Mouse (Mus musculus): ENCODE results near the gene Macrod2.
"Not testable (repeated sequence)": the region's sequence is repeated elsewhere in the genome, so short reads cannot be mapped to it uniquely, and the experiment has no call there.

The Macrod2 gene

DNA sequence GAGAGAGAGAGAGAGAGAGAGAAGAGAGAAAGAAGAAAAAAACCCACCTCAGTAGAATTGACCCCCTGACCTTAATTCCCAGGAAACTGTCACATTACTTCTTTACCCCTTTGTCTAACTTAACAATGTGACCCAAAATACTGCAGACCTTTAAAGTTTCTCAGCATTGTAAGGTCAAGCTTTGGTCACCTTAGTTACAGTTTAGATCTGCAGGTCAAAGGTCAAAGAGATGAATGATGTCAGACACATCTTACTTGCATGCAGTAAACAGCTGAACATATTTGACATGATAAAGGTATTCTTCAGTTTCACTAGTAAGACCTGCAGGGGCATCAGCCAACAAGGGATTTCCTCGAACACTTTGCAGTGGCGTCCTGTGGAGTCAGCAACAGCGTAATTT is 309.0 kb downstream of the Macrod2 start:
- no peak for DNase-seq

DNA sequence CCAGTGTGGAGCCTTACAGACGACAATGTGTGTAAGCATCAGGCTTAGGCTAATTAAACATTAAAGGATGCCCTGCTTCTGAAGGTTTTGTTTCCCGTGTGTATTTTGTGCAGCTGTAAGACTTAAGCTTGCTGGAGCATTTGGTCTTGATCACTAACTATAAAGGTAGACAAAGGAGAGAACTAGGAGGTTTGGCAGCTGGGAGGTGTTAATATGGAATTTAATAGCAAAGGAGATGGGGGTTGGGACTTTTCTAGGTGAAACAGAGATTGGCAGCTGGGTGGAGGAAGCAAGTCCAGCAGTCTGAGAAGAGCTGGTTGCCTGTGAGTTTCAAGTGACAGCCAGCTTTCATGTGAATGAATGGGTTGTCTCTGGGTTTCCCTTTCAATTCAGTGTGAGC is 310.2 kb downstream of the Macrod2 start:
- DNase-seq, result no peak

DNA sequence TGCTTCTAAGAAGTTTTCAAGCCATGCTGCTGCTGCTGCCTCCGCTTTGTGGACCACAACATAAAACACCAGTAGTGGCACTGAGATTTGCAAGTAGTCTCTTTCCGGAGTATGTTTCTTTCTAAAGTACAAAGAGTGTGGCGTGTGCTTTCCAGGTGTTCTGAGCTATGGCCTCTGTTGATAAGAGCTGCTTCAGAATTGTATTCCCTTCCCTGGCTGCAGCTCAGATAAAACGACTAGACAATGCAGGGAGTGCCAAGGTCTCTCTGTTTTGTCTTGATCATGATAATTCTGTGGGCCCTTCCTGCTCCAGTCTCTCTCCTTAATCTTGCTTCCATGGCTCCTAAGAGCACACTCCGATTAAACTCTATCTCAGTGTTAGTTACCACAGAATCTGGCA is 312.4 kb downstream of the Macrod2 start:
- DNase-seq, result no peak

DNA sequence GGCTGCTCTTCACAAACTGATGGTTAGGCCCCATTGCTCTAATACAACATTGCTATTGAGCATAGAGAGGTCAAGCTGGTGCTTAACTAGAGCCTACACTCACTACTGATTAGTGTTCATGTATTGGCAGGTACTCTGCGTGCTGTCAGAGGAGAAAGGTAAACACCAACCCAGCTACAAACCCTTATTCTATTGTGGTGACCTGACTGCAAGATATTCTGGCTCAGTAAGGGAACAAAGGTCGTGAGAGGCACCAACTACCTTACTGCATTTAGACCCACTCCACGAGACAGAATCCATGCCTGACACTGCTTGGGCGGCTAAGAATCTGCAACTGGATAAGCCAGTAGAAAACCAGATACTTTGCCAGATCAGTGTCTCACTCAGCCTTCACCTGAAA is 320.7 kb downstream of the Macrod2 start:
- DNase-seq, result no peak

DNA sequence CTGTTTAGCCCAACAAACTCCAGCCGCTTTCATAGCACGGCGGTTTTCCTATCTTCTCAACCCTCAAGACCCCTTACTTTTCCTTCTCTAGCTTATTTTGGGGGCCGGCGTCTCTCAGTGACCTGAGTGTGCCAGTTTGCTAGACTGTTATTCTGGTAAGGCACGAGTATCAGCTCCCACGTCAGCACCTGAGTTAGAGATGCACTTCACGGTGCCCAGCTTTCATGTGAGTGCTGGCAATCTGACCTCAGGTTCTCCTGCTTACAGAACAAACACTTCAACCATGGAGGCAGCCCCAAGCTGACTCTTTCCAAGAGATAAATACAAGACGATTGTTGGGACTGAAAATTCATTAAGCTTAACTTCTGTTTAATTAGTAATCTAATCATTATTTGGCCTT is 322.3 kb downstream of the Macrod2 start:
- no peak for DNase-seq

DNA sequence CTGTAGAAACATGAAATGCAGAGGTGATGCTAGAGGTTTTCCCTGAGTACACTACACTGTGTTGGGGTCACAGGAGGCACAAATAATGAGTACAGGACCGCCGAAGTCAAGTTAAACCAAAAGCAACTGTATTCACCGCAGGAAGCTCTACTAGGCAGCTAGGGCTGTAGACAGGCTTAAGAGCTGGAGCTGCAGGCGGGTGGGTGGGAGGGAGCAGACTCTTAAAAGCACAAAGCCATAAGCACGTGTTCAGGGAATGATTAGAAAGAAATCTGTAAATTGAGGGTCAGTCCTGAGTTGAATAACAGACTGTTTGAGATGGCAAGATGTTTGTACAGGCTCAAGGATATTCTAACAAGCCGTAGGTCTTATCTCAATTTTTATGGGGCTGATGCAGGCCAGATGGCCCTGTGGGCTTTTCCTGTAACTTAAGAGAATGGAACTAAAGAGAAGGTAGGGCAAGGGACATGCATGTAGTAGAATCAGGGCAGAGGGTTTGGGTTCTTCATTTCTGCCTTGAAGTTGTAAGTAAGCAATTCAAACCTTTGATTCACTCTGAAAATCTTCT is 337.6 kb downstream of the Macrod2 start:
- no peak for DNase-seq

DNA sequence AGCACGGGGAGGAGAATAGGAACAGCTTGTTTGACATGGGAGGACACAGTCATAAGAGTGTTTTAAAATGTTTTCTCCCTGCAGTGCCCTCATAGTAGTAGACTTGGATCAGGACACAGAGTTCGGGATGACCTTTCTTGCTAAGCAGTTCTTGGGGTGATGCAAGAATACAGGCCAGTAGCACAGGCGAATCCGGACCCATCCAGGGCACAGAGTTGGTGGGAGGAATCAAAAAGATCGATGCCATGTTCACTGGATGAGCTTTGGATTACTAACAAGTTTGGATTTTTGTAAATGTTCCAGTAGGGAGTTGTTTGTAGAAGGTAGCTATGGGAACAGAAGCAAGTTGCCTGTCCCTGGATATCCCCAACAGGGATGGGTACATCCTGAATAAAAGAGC is 345.4 kb downstream of the Macrod2 start:
- no peak for DNase-seq

DNA sequence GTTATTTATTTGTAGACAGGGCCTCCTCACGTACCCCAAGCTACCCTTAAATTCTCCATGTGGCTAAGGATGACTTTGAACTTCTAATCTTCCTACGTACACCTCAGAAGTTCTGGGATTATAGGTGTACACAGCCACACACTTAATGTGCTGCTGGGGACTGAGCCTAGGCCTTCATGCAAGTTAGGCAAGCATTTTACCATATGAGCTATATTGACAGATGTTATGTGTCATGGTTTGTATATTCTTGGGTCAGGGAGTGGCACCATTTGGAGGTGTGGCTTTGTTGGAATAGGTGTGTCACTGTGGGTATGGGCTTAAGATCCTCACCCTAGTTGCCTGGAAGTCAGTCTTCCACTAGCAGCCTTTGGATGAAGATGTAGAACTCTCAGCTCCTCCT is 347.8 kb downstream of the Macrod2 start:
- not testable (repeated sequence) for DNase-seq

DNA sequence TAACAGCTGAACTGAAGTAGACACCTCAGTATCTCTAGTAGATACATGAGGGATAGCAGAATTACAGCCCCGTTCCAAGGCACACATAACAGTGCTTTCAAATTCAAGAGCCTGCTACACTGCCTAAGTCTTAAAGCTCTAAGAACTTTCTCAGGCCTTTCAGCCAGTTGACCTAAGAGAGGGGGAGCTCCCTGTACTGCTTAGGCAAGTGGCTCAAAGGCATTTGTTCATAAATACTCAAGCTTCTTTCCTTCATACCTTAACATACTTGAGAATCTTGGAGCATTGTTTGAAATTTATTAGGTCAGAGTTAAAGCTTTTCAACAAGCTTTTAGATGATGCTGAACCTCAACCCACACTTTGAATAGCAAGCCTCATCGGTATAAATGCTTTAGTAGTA is 363.8 kb downstream of the Macrod2 start:
- no peak for DNase-seq

DNA sequence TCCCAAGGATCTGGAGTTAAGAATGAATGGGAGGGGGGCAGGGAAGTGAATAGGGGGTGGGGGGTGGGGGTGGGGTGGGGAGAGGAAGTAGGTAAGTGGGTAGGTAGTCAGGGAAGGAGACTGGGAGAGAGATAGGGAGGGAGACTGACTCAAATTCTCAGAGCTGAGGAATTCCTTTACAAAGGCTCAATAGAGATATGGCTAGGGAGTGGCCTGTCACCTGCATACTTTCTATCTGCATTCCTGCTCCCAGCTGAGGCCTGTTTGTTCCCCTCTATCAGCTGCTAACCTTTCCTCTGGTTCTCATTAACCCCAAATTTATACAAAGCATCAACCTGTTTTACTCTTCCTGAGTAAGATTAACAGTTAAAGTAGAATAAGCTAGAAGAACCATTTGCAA is 364.6 kb downstream of the Macrod2 start:
- no peak for DNase-seq

DNA sequence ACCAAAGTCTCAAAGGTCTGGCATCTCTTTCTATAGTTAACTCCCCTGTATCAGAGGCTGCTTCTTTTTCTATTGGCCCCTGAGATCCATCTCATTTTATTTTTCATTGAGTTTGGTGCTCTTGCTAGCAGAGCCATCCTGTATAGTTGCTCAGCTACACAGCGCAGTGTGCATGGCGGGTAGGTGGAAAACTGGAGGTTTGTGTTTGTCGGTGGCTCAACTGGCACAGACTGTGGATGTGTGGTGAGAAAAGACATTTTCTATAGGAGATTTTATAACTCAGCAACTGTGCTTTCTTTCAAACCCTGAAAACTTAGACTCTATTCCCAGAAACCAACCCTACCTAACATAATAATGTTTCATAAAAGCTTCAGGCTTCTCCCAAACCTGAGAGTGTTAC is 365.0 kb downstream of the Macrod2 start:
- DNase-seq, result no peak

DNA sequence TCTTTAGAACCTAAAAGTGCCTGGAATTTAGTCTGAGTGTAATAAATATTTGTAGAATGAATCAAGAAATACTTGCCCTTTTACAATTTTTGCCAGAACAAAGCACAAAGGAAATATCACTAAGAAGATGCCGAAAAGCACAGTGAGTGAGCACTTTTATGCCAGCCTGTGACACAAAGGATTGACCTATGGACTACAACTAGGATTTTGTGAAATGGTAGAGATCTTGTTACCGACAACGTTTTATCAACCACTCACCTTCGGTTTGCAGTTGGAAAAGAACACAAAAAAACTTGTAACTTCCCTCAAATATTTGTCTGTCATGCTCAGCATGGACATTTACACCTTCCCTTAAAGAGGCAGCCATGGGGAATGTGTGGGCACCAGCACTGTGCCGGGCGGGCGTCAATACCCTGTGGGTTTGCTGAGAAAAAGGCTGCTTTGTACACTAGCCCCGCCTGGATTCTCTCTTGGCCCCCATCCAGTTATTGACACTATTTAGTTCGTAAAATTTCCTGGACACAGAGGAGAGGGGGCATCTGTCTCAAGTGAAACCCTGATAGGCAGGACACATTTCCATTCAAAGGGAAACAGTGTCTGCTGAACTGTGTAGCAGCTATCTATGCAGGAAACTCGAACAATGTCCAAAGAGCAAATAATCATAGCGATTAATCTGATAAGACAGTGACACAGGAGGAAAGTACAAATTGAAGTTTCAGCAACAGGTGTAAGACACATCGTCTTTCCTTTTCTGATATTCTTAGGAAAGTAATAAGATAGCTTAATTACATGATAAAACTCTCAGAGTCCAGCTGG is 368.2 kb downstream of the Macrod2 start:
- no peak for DNase-seq

DNA sequence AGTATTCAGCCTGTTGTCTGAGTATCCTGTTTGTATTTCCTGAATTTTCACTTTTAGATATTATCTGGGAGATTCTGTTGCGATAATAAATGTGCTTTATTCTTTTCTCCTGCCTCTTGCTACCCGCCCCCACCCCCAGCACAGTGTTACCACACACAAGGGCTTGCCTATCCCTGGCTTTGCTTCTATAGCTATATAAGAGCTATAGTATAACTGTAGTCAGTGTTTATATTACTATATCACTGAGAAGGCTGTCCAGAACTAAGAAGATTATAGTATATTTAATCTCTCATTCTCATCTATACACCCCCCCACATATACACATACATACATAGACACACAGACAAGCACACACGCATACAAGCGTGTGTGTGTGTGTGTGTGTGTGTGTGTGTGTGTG is 374.4 kb downstream of the Macrod2 start:
- DNase-seq, result no peak

DNA sequence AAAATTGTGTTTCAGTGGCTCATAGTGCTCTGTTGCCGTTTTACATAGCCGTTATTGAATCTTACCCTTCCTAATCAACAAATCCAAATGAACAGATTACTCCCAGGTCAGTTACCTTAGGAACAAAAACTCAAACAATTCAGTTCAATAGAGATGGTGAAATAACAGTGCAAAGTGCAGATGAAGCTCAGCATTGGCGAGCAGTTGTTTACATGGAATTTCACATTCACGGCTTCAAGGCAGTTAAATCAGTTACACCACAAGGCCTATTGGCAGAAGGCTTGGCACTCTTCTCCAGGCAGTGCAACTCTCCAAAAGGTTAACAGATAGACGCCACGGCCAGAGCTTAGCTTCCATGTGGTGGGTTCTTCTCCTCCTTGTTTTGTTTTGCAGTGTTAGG is 377.7 kb downstream of the Macrod2 start:
- DNase-seq, result no peak

DNA sequence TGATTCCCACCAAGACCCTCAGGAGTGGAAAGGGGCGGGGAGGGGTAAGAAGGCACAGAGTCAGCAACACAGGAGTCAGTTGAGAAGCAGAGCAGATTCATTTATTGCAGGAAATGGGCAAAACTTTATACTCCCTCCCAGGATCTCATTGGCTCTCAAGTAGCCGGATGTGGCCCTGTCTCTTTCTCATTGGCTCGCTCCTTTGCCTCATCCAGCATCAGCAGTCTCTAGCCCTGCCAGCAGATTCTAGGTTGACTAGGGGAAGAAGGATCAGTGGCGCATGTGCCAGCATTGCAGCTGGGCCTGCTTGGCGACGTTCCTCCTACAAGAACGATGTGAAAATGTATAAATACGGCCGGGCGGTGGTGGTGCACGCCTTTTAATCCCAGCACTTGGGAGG is 378.3 kb downstream of the Macrod2 start:
- DNase-seq, result no peak

DNA sequence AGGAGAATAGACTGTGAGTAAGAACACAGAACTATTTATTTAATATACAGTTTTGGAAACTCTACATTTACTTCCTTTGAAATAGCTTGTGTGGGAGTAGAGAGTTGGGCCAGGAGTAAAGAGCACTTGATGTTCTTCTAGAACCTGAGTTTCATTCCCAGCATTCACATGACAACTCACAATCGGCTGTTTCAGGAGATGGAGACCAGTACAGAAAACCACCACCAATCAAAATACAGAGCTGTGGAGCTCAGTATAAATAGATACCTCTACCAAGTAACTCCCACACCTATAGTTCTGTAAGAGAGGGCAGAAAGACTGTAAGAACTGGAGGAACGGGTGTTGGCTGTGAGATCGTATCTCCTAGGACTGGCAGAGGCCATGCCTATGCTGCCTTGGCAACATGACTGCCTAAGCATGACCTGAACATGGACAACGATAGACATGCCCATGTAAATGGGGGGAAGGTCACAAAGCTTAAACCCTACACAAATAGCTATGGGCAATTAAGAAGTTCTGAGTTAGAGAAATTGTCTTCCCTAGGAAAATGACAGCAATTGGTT is 379.8 kb downstream of the Macrod2 start:
- no peak for DNase-seq

DNA sequence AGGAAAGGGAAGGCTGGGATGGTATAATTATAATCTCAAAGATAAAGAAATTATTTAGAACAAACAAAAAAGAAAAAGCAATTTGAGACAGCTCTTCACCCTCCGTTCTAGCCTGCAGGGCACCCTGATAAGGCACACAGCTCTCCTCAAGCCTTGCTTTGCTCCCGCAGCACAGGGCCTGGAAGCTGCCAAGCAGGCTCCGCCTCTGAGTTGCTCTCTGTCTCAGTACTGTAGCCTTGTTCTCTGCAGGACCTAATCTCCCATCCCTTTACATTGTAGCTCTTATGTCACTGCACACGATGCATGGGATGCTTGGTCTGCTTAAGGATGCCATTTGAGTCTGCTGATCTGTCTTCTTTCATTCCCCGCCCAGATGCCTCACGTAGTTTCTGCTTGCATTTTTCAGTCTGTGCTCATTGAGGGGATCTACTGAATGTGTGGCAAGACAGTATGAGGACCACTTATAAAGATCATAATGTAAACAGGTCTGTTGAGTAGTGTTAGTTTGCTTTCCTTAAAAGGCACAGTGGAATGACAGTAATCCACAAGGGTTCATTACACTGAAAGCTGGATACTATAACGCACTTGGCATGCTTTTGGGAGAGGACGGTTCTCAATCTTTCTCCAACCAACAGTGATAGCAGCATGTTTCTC is 380.5 kb downstream of the Macrod2 start:
- DNase-seq, result no peak

DNA sequence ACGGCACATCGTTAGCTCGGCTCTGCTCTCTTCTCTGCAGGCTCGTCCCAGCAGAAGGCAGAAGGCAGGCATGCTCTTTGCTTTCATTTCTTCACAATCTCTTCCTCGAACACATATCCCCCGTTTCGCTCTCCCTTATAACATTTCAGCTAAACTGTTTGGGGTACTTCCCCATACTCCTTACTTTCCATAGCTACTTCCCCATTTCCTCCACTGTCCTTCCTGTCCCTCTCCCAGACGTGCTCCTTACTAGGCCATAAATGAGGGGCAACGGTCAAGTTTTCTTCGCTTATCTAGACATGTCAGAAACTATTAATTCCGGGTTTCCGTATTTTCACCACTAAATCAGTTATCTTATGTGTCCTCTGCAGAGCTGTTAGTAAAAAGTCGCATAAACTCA is 383.1 kb downstream of the Macrod2 start:
- DNase-seq, result no peak

DNA sequence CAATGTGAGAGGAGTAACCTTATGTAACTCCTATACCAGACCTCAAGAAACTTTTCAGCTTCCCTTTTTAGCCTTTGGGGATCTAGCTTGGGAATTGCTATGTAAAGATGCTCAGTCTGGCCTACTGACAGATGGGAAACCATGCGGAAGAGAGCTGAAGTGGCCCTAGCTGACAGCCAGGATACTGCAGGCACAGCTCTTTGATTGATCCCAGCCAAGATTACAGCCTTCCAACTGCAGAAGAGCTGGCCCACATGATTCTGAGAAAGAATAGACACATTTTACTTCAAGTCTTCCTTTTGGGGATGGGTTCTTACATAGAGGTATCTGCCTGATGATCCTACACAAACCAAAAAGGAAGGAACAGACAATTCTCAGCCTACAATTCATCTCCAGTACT is 387.9 kb downstream of the Macrod2 start:
- DNase-seq, result peak; percentile 35

DNA sequence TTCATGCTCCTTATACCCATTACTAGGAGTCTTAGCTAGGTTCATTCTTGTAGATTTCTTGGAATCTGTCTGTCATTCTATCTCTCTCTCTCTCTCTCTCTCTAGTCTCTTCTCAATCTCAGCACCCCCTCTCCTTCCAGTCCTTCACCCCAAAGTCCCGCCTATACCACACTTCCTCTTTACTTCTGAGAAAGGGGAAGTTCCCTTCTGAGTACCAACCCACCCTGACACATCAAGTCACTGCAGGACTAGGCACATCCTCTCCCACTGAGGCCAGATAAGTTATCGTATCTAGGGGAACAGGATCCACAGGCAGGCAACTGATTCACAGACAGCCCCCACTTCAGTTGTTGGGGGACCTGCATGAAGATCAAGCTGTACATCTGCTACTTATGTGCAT is 389.5 kb downstream of the Macrod2 start:
- no peak for DNase-seq

DNA sequence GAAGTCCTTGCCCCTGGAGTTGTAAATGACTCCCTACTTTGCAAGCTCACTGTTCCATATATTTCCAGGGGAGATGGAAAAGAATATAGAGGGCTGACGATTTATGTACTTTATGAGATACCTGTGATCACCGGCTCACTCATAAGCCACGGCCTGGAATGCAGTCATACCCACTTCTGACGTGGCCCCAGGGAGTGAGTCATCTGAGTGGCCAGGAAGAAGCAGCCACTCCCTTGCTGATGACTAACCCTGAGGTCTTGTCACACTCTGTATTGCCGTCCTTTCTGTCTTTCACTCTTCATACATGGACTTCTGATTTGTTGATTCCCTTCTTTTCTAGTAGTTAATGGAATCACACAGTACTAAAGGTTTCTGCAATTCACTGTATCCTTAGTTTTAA is 395.3 kb downstream of the Macrod2 start:
- no peak for DNase-seq

DNA sequence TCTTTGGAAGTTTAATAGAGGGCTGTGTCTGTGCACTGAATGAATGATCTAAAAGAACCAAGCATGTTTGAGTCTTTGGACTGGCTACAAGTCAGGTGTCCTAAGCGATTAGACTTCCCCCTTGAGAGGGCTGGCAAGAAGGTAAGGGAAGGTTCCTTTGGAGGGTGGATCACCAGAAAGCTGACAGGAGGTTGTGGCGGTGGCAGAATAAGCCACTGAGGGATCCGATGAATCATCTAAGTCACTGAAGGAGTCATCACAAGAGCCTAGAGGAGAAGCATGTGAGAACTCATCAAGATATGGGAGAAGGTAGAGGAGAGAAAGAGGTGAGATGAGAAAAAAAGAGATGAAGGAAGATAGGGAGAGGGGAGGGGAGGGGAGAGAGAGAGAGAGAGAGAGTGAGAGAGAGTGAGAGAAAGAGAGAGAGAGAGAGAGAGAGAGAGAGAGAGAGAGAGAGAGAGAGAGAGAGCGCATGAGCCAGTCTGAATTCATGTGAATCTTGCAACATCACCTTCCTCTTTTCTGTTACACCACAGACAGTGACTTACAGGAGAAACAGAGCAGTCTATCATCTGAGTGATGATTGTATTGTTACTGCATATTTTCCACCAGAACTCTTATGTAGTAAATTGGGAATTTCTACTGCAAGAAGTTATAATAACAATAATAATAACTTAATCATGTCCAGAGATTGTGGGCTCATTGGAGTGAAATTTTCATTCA is 398.9 kb downstream of the Macrod2 start:
- DNase-seq, result no peak

DNA sequence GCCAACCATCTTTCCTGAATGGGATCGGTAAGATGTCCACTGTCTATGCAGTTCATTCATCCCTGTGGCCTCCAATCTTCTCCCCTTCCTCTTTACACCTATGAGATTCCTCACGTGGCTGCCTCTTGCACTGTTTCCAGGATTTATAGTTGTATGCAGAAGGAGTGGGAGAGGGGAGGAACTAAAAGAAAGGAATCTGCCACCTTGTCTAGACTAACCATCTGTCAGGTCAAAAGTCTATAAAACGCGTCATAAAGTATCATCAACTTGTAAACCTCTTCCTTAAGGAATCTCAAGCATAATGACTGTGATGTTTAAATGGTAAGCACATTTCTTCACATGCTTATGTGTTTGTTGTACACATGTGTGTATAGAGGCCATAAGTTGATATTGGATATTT is 416.6 kb downstream of the Macrod2 start:
- DNase-seq, result no peak

Data from layer of hippocampus, adult 9-11 months (tissue).